Mouse (Mus musculus) MEL (cell line): ENCODE data around the gene Washc3. TPM values are rescaled to one million over a fixed set of nuclear protein-coding genes. Genes with fewer than 3 reads are reported as not detected.

ENCODE experiments used
- DNase-seq: peaks from one replicate; pipeline ENCODE4 v3.0.0; 2011; ENCODE audit warnings: low read depth, low spot score
- H3K27ac ChIP-seq: 2 replicates; pipeline ENCODE4 v1.5.1; 2012; ENCODE audit warnings: low read depth, mild to moderate bottlenecking, control low read depth, low read length, moderate library complexity; ENCODE audit not compliant: control insufficient read depth
- H3K27me3 ChIP-seq, 2 experiments: fragments of 150-350 bp in 1 of 2; sonication (generic) in 1 of 2; 2 replicates each; pipeline ENCODE4 v1.6.1; 2012; ENCODE audit warnings: low read length in 2 of 2, mild to moderate bottlenecking in 2 of 2, improper control_type of control experiment in 1 of 2, moderate library complexity in 1 of 2; ENCODE audit not compliant: insufficient read depth in 2 of 2, control insufficient read depth in 1 of 2
- H3K36me3 ChIP-seq, 2 experiments: 2 replicates each; pipeline ENCODE4 v1.6.1; 2012 to 2014; ENCODE audit warnings: low read length in 2 of 2, improper control_type of control experiment in 1 of 2, inconsistent platforms in 1 of 2, mild to moderate bottlenecking in 1 of 2; ENCODE audit not compliant: insufficient read depth in 2 of 2, control insufficient read depth in 1 of 2
- H3K4me1 ChIP-seq, 2 experiments: fragments of 150-350 bp in 1 of 2; sonication (generic) in 1 of 2; 2 replicates each; pipeline ENCODE4 v1.6.1; 2012; ENCODE audit warnings: low read length in 2 of 2, improper control_type of control experiment in 1 of 2, mild to moderate bottlenecking in 1 of 2; ENCODE audit not compliant: insufficient read depth in 2 of 2, control insufficient read depth in 1 of 2
- H3K4me3 ChIP-seq, 2 experiments: fragments of 150-350 bp in 1 of 2; sonication (generic) in 1 of 2; 2 replicates each; pipeline ENCODE4 v1.5.1; 2012; ENCODE audit warnings: low read depth in 2 of 2, low read length in 2 of 2, mild to moderate bottlenecking in 2 of 2, moderate library complexity in 2 of 2, control low read depth in 1 of 2, improper control_type of control experiment in 1 of 2; ENCODE audit not compliant: control insufficient read depth in 1 of 2, insufficient read depth in 1 of 2
- H3K79me2 ChIP-seq: 2 replicates; pipeline ENCODE4 v1.6.1; 2012; ENCODE audit warnings: mild to moderate bottlenecking, low read length, moderate library complexity; ENCODE audit not compliant: control insufficient read depth, poor library complexity, insufficient read depth
- H3K9ac ChIP-seq: 2 replicates; pipeline ENCODE4 v1.6.1; 2012; ENCODE audit warnings: low read depth, mild to moderate bottlenecking, control low read depth, low read length, moderate library complexity; ENCODE audit not compliant: control insufficient read depth, poor library complexity, severe bottlenecking
- H3K9me3 ChIP-seq: fragments of 150-350 bp; sonication (generic); replicated peaks from 2 replicates; pipeline ENCODE4 v1.6.1; 2012; ENCODE audit warnings: mild to moderate bottlenecking, low read length, improper control_type of control experiment, moderate library complexity; ENCODE audit not compliant: insufficient read depth
- CHD2 ChIP-seq: IDR thresholded peaks from 2 replicates; pipeline ENCODE4 v1.6.1; 2011; ENCODE audit warnings: low read length, improper control_type of control experiment
- CTCF ChIP-seq, 3 experiments: IDR thresholded peaks in 2 of 3; conservative IDR thresholded peaks in 1 of 3; 2 replicates each; pipeline ENCODE4 v1.5.1; 2011 to 2012; ENCODE audit warnings: low read length in 3 of 3, low read depth in 2 of 3, mild to moderate bottlenecking in 2 of 3, improper control_type of control experiment in 1 of 3, inconsistent platforms in 1 of 3, mixed read lengths in 1 of 3, moderate library complexity in 1 of 3; ENCODE audit not compliant: control insufficient read depth in 1 of 3, insufficient read depth in 1 of 3, poor library complexity in 1 of 3, severe bottlenecking in 1 of 3
- ELF1 ChIP-seq: IDR thresholded peaks from 2 replicates; pipeline ENCODE4 v1.6.1; 2014; ENCODE audit warnings: low read depth, mild to moderate bottlenecking, inconsistent platforms, low read length, improper control_type of control experiment, moderate library complexity
- EP300 ChIP-seq, 2 experiments: IDR thresholded peaks; 2 replicates each; pipeline ENCODE4 v1.6.1; 2011; ENCODE audit warnings: improper control_type of control experiment in 2 of 2, low read length in 2 of 2, low read depth in 1 of 2, mild to moderate bottlenecking in 1 of 2
- GABPA ChIP-seq: IDR thresholded peaks from 2 replicates; pipeline ENCODE4 v1.6.1; 2012; ENCODE audit warnings: low read depth, mild to moderate bottlenecking, inconsistent platforms, low read length, improper control_type of control experiment, moderate library complexity
- GATA1 ChIP-seq: IDR thresholded peaks from 2 replicates; pipeline ENCODE4 v1.6.1; 2011; ENCODE audit warnings: low read depth, low read length, improper control_type of control experiment
- HCFC1 ChIP-seq: IDR thresholded peaks from 2 replicates; pipeline ENCODE4 v1.6.1; 2012; ENCODE audit warnings: low read depth, mild to moderate bottlenecking, inconsistent platforms, low read length, improper control_type of control experiment, moderate library complexity
- JUND ChIP-seq: IDR thresholded peaks from 2 replicates; pipeline ENCODE4 v1.6.1; 2011; ENCODE audit warnings: low read depth, mild to moderate bottlenecking, improper control_type of control experiment, low read length
- KAT2A ChIP-seq: conservative IDR thresholded peaks from 2 replicates; pipeline ENCODE4 v1.6.1; 2012; ENCODE audit warnings: low read depth, low read length, improper control_type of control experiment, inconsistent platforms
- MAFK ChIP-seq: IDR thresholded peaks from 2 replicates; pipeline ENCODE4 v1.6.1; 2011; ENCODE audit warnings: low read depth, mild to moderate bottlenecking, low read length, improper control_type of control experiment, borderline replicate concordance
- MAX ChIP-seq: IDR thresholded peaks from 2 replicates; pipeline ENCODE4 v1.6.1; 2011; ENCODE audit warnings: low read length, improper control_type of control experiment
- MAZ ChIP-seq: IDR thresholded peaks from 2 replicates; pipeline ENCODE4 v1.6.1; 2012; ENCODE audit warnings: low read depth, mild to moderate bottlenecking, inconsistent platforms, low read length, improper control_type of control experiment
- MEF2A ChIP-seq: IDR thresholded peaks from 2 replicates; pipeline ENCODE4 v1.6.1; 2014; ENCODE audit warnings: low read depth, mild to moderate bottlenecking, inconsistent platforms, low read length, improper control_type of control experiment; ENCODE audit not compliant: poor library complexity, insufficient replicate concordance, severe bottlenecking; ENCODE audit errors: extremely low read depth
- MYB ChIP-seq: IDR thresholded peaks from 2 replicates; pipeline ENCODE4 v1.6.1; 2011; ENCODE audit warnings: mild to moderate bottlenecking, low read depth, low read length, improper control_type of control experiment
- MYC ChIP-seq: IDR thresholded peaks from 2 replicates; pipeline ENCODE4 v1.6.1; 2011; ENCODE audit warnings: low read depth, mild to moderate bottlenecking, low read length, improper control_type of control experiment, moderate library complexity
- POLR2A ChIP-seq, 2 experiments: IDR thresholded peaks; 2 replicates each; pipeline ENCODE4 v1.6.1; 2011 to 2012; ENCODE audit warnings: low read length in 2 of 2, mild to moderate bottlenecking in 2 of 2, control low read depth in 1 of 2, improper control_type of control experiment in 1 of 2, low read depth in 1 of 2, moderate library complexity in 1 of 2; ENCODE audit not compliant: control insufficient read depth in 1 of 2, insufficient read depth in 1 of 2, poor library complexity in 1 of 2
- RAD21 ChIP-seq: IDR thresholded peaks from 2 replicates; pipeline ENCODE4 v1.6.1; 2011; ENCODE audit warnings: mild to moderate bottlenecking, low read depth, low read length, improper control_type of control experiment
- RCOR1 ChIP-seq: IDR thresholded peaks from 2 replicates; pipeline ENCODE4 v1.6.1; 2012; ENCODE audit warnings: low read depth, mild to moderate bottlenecking, inconsistent platforms, low read length, improper control_type of control experiment
- SMC3 ChIP-seq: IDR thresholded peaks from 2 replicates; pipeline ENCODE4 v1.6.1; 2011; ENCODE audit warnings: low read depth, low read length, improper control_type of control experiment
- TAL1 ChIP-seq: IDR thresholded peaks from 2 replicates; pipeline ENCODE4 v1.6.1; 2012; ENCODE audit warnings: mild to moderate bottlenecking, inconsistent platforms, low read length, moderate library complexity, mixed read lengths
- TCF12 ChIP-seq: IDR thresholded peaks from 2 replicates; pipeline ENCODE4 v1.6.1; 2014; ENCODE audit warnings: low read depth, mild to moderate bottlenecking, inconsistent platforms, low read length, improper control_type of control experiment, moderate library complexity
- ZNF384 ChIP-seq: IDR thresholded peaks from 2 replicates; pipeline ENCODE4 v1.6.1; 2012; ENCODE audit warnings: low read depth, mild to moderate bottlenecking, inconsistent platforms, low read length, improper control_type of control experiment
- polyA plus RNA-seq, 2 experiments: library from polyadenylated mRNA; stranded (reverse) in 1 of 2; unstranded in 1 of 2; fragments of >175 nt in 1 of 2; fragments of >200 nt in 1 of 2; gene quantifications; 2 replicates each; pipeline versions ENCODE4 v1.2.1 to v1.2.4; 2012; ENCODE audit warnings: low replicate concordance in 2 of 2, low read depth in 1 of 2; ENCODE audit not compliant: insufficient read length in 2 of 2, insufficient read depth in 1 of 2, missing spikeins in 1 of 2
- total RNA-seq: library from RNA; depleted of rRNA; stranded (reverse); fragments of 300-350 nt; gene quantifications from 2 replicates; pipeline ENCODE4 v1.2.3, GENCODE M21; 2012

The Washc3 gene
- total and polyA plus RNA-seq, 3 experiments = 40.2 to 41.4 TPM; not detected in 1

DNA sequence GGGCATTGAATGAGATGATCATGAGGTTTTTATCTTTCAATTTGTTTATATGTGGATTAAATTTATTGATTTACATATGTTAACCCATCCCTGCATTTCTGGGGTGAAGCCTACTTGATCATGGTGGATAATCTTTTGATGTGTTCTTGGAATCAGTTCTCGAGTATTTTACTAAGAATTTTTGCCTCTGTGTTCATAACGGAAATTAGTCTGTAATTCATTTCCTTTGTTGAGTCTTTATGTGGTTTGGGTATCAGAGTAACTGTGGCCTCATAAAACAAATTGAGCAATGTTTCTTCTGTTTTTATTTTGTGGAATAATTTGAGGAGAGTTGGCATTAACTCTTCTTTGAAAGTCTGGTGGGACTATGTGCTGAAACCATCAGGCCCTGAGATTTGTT, 54.7 kb downstream of the Washc3 start:
- Histone ChIP-seq H3K4me3 (no peak overlapping the region), H3K36me3 (no peaks in the 10 kb centered on the region), H3K9ac (no peak overlapping the region), H3K4me1 (peaks cover 0 to under 1% of the 10 kb centered on the region in 2 experiments; a peak in 1 of 4 replicates), H3K27me3 (no peaks in the 10 kb centered on the region), H3K9me3 (no peaks in the 10 kb centered on the region), H3K79me2 (no peaks in the 10 kb centered on the region), H3K27ac (no peak overlapping the region)
- TF ChIP-seq RCOR1 (no peak), POLR2A (IDR thresholded peaks at IDR 0.05; ENCODE audit: control insufficient read depth in 1 of 2, insufficient read depth in 1 of 2, low read depth in 1 of 2, low read length in 2 of 2, poor library complexity in 1 of 2) (no peak), EP300 (IDR thresholded peaks at IDR 0.05; ENCODE audit: low read depth in 1 of 2, low read length in 2 of 2) (no peak), MAX (no peak), MYB (no peak), JUND (no peak), TAL1 (no peak), MEF2A (no peak), MAZ (no peak), GABPA (no peak), KAT2A (no peak), SMC3 (no peak), ELF1 (no peak), CTCF (IDR thresholded peaks at IDR 0.05 in 2 of 3, conservative IDR thresholded peaks at IDR 0.05 in 1 of 3; ENCODE audit: control insufficient read depth in 1 of 3, insufficient read depth in 1 of 3, low read depth in 2 of 3, low read length in 3 of 3, poor library complexity in 1 of 3, severe bottlenecking in 1 of 3) (no peak), HCFC1 (no peak), TCF12 (no peak), GATA1 (no peak), CHD2 (no peak)
- DNase-seq = no peak

- TF ChIP-seq MAFK (no peak), RAD21 (no peak), POLR2A (IDR thresholded peaks at IDR 0.05; ENCODE audit: control insufficient read depth in 1 of 2, insufficient read depth in 1 of 2, low read depth in 1 of 2, low read length in 2 of 2, poor library complexity in 1 of 2) (no peak), MYC (no peak), ZNF384 (no peak)
- no peak overlapping the region for H3K4me3 ChIP-seq
- no peaks in the 10 kb centered on the region; a peak in 1 of 4 replicates for H3K27me3 ChIP-seq
- no peak overlapping the region for H3K9ac ChIP-seq
- no peaks in the 10 kb centered on the region for H3K9me3 ChIP-seq
- no peaks in the 10 kb centered on the region for H3K36me3 ChIP-seq
- H3K79me2 ChIP-seq = no peaks in the 10 kb centered on the region
- H3K27ac ChIP-seq = no peak overlapping the region
- DNase-seq = no peak
- H3K4me1 ChIP-seq = no peaks in the 10 kb centered on the region
Measured at GRCm38 (mm10) chr10:88260309-88260708, 59.4 kb downstream of the Washc3 start.
